Mouse (Mus musculus) frontal cortex, postnatal 25 days (tissue): ENCODE results near the gene Gm21969.

Source experiments
- DNase-seq, 2 experiments: peaks; one replicate each; pipeline ENCODE4 v3.0.0; 2022; ENCODE audit warnings: low spot score in 2 of 2

Gm21969 gene

DNA sequence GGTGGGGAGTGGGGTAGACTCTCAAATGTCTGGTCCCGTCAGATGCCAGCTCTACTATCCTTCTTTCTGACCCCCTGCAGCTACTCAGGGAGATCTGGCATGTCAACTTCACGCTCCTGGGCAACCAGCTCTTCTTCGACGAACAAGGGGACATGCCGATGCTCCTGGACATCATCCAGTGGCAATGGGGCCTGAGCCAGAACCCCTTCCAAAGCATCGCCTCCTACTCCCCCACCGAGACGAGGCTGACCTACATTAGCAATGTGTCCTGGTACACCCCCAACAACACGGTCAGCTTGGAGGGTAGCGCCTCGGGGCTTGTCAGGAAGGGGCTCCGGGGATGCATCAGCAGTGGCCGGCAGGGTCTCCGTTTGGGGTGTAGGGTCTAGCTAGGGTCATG lies 58.9 kb downstream of the Gm21969 start:
- no peak for DNase-seq

- no peak for DNase-seq
These were observed 64.6 kb downstream of the Gm21969 start for GRCm38 (mm10) chr4:139667632-139668031.

GRCm38 (mm10) chr4:139669847-139670246 lies 66.9 kb downstream of the Gm21969 start:
- DNase-seq = peak; percentile 45 to 55

GRCm38 (mm10) chr4:139675696-139676095 lies 72.7 kb downstream of the Gm21969 start:
- DNase-seq = no peak

DNA sequence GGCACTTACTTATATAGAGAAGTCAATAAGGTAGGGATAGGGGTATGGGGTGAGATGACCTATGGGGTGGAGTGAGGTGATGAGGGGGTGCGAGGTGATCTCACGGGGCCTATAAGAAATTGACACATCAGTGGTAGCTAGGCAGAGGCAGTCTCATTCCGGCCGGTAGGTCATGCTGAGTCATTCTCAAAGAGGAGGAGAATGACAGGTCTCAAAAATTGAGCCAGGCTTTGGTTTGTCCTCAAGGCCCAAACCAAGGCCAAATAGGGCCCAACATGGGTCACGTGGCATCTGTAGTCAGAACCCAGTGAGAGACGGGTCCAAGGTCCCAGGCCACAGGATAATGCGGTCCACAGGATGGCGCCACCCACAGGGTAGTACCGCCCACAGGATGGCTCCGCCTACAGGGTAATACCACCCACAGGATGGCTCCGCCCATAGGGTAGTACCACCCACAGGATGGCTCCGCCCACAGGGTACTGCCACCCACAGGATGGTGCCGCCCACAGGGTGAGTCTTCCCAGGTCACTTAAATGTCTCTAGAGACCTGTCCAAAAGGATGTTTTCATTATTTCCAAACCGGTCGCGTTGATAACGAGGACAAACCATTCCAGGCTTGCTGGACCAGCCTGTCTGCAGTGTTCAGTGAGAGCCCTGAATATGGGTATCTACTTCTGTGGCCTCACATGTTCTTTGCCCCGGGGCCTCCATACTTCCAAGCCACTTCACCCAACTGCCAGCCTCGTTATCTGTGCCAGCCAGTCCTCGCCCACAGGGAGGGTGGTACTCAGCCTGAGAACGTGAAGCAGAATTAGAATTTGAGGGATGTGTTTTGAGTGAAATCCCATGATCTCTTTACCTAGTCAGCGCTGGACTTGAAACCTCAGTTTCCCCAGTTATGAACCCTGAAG lies 81.0 kb downstream of the Gm21969 start:
- no peak for DNase-seq

DNA sequence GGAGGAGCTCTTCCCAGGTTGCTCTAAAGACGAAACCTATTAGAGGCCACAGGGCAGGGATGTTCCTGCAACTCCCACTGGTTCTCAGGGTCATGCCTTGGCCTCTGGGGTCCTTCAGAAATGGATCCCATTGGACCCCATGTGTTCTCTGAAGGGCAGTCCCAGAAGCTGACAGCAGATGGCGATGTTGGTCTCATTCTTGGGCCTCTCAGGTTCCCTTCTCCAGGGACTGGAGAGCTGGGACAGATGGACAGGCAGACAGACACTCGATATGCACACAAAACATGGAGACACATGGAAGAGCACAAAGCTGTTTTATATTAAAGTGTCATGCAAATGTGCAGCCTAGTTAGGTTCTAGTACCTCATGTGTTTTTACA lies 81.6 kb downstream of the Gm21969 start:
- peak; percentile 57 to 74 for DNase-seq

GRCm38 (mm10) chr4:139688058-139688457 lies 85.1 kb downstream of the Gm21969 start:
- DNase-seq = no peak

DNA sequence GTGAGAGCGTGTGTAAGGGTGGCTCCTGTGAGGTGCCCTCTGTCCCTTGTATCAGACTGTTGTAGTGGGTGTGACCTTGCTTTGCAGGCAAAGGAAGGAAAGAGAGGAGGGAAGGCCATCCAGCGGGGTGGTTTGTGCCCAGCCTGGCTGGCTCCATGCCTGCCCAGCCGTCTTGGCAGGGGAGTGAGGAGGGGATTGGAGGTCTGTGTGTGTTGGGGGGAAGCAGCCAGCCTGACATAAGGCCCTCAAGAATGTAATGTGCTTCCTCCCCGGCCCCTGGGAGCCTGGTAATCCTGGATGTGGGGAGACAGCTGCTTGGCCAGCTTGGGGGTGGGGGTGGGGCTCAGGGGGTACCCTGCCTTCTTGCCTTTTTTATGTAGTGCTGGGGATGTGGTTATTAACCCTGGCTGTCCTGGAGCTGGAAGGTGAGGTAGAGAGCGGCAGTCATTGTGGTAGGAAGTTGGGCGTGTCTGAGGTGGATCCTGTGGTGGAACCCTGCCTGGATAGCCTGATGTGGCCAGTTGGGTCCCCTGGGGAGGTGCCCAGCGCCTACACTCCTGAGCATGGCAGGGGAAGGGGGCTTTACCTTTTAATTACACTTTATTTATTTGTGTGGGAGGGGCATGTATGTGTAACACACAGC lies 86.8 kb downstream of the Gm21969 start:
- DNase-seq = no peak

- DNase-seq = no peak
These were observed 90.3 kb downstream of the Gm21969 start for GRCm38 (mm10) chr4:139693315-139693714.

DNA sequence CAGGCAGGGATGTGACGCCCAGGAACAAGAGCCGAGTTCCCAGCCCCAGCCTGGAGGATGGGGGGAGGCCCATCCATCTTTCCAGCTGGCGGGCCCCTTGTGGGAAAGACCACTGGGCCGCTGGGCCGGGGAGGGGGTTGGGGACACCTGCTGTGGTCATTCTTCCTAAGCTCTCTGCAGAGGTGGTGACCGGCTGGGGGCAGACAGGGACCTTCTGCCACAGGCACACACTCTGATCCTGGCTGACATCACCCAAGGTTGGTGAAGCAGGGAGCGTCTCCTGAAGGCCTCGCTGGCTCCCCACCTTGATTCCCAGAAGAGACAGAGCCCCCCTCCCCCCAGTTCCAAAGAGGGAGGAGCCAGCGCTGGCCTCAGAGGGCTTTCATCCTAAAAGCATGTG lies 94.8 kb downstream of the Gm21969 start:
- DNase-seq = no peak

DNA sequence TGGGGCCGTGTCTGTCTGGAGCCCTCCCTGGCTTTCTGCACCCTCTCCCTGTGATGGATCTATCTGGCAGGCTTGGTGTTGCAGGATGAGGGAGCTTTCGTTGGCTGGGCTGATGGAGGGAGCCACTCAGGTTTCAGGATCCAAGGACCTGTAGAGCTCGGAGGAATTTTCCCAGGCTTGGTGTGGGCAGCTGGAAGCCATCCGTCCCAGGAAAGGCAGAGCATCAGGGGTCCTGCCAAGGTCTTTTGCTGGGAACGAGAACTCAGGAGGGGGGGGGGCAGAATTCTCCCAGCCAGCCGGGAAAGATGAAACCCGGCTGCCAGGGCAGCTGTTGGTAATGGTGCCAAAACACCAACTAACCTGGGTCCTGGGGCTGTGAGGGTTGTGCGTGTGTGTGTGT lies 95.6 kb downstream of the Gm21969 start:
- no peak for DNase-seq

DNA sequence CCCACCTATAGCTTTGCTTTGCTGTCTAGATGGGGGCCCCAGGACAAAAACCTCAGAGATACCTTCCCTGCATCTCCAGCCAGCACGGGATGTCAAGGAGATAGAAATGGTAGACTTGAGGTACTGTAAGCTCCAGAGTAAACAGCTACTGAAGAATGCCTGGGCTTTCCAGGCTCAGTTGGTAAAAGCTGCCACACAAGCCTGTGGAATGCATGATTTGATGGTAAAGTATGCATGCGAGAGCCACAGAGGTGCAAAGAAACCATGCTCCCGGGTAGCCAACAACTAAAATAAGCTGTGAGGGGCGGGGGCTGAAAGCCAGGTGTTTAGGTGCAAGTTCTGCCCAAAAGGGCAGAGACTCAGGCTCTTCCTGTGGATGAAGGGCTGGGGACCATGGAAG lies 99.9 kb downstream of the Gm21969 start:
- no peak for DNase-seq

DNA sequence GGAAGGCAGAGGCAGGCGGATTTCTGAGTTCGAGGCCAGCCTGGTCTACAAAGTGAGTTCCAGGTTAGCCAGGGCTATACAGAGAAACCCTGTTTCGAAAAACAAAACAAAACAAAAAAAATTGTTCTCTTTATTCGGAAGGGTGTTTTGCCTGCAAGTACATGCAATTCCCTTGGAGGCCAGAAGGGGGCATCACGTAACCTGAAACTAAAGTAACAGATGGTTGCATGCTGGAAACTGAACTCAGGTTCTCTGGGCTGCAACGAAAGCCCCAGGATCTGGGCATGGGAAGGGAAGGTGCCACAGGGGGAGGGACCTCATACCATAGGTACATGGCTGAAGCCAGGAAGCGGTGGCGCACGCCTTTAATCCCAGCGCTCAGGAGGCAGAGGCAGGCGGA lies 100.5 kb downstream of the Gm21969 start:
- DNase-seq = no peak

DNA sequence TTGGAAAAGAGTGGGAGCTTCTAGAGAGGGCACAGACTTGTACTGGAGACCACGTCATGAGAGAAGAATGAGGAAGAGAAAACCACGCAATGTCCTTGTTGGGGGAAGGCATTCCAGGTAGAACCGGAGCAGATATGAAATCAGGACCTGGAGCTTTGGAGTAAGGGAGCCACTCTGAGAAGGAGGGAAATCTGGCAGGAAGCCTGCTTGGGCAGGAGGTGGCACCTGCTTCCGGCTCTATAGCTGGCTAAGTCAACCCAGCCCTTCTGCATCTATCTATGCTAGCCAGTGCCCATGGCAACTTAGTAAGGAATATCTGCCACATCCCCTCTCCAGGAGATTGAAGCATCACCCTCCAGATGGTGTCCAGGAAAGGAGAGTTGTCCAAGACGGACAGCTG lies 103.0 kb downstream of the Gm21969 start:
- DNase-seq = no peak

- DNase-seq = no peak
These were observed 107.7 kb downstream of the Gm21969 start for GRCm38 (mm10) chr4:139710467-139711334.
